Mouse (Mus musculus) CH12.LX (cell line): ENCODE data around the gene Gm49318. TPM values are rescaled to one million over a fixed set of nuclear protein-coding genes. Genes with fewer than 3 reads are reported as not detected.

ENCODE experiments used
- DNase-seq: peaks from one replicate; pipeline ENCODE4 v3.0.0-alpha.2; 2013; ENCODE audit errors: extremely low read depth
- H3K27ac ChIP-seq: 2 replicates; pipeline ENCODE4 v1.5.1; 2012; ENCODE audit warnings: low read depth, mild to moderate bottlenecking, control low read depth, moderate library complexity; ENCODE audit not compliant: insufficient read depth
- H3K27me3 ChIP-seq: replicated peaks from 2 replicates; pipeline ENCODE3; 2012; ENCODE audit warnings: inconsistent platforms
- H3K36me3 ChIP-seq, 2 experiments: replicated peaks in 1 of 2; 2 replicates each; pipeline versions ENCODE3 to v1.6.1; 2012; ENCODE audit warnings: inconsistent platforms in 1 of 2, low read length in 1 of 2, mild to moderate bottlenecking in 1 of 2, mixed read lengths in 1 of 2, moderate library complexity in 1 of 2; ENCODE audit not compliant: control insufficient read depth in 1 of 2, insufficient read depth in 1 of 2
- H3K4me1 ChIP-seq, 2 experiments: 2 replicates each; pipeline ENCODE4 v1.6.1; 2012; ENCODE audit warnings: inconsistent platforms in 1 of 2, moderate library complexity in 1 of 2; ENCODE audit not compliant: insufficient read depth in 2 of 2, control insufficient read depth in 1 of 2
- H3K4me2 ChIP-seq: 2 replicates; pipeline ENCODE4 v1.6.1; 2012; ENCODE audit warnings: low read depth, mild to moderate bottlenecking, control low read depth; ENCODE audit not compliant: poor library complexity, insufficient read depth, severe bottlenecking
- H3K4me3 ChIP-seq, 3 experiments: fragments of 150-350 bp in 1 of 3; sonication (generic) in 1 of 3; replicated peaks in 1 of 3; 2 replicates each; pipeline versions ENCODE3 to v1.5.1; 2011 to 2012; ENCODE audit warnings: low read depth in 2 of 3, low read length in 2 of 3, mild to moderate bottlenecking in 2 of 3, moderate library complexity in 2 of 3, control low read depth in 1 of 3, improper control_type of control experiment in 1 of 3, inconsistent platforms in 1 of 3, mixed read lengths in 1 of 3; ENCODE audit not compliant: poor library complexity in 1 of 3
- H3K79me2 ChIP-seq: replicated peaks from 2 replicates; pipeline ENCODE4 v1.6.1; 2012; ENCODE audit warnings: mild to moderate bottlenecking, moderate library complexity; ENCODE audit not compliant: control insufficient read depth, poor library complexity, insufficient read depth, severe bottlenecking; ENCODE audit errors: extremely low read depth
- H3K9ac ChIP-seq: 2 replicates; pipeline ENCODE4 v1.6.1; 2012; ENCODE audit warnings: low read depth, mild to moderate bottlenecking, control low read depth, moderate library complexity; ENCODE audit not compliant: insufficient read depth
- H3K9me3 ChIP-seq: replicated peaks from 2 replicates; pipeline ENCODE3; 2012; ENCODE audit warnings: low read length, inconsistent platforms, mixed read lengths
- E2F4 ChIP-seq: IDR thresholded peaks from 2 replicates; pipeline ENCODE4 v1.6.1; 2011; ENCODE audit warnings: low read depth, low read length, improper control_type of control experiment; ENCODE audit not compliant: insufficient replicate concordance
- ELF1 ChIP-seq: IDR thresholded peaks from 2 replicates; pipeline ENCODE4 v1.6.1; 2014; ENCODE audit warnings: low read depth, mild to moderate bottlenecking, inconsistent platforms, low read length, improper control_type of control experiment
- HCFC1 ChIP-seq: IDR thresholded peaks from 2 replicates; pipeline ENCODE4 v1.6.1; 2012; ENCODE audit warnings: low read depth, mild to moderate bottlenecking, inconsistent platforms, low read length, improper control_type of control experiment
- JUN ChIP-seq: IDR thresholded peaks from 2 replicates; pipeline ENCODE4 v1.6.1; 2011; ENCODE audit warnings: low read depth, mild to moderate bottlenecking, low read length, improper control_type of control experiment, moderate library complexity; ENCODE audit not compliant: insufficient read depth
- MXI1 ChIP-seq: IDR thresholded peaks from 2 replicates; pipeline ENCODE4 v1.6.1; 2011; ENCODE audit warnings: mild to moderate bottlenecking, low read depth, low read length, improper control_type of control experiment
- MYC ChIP-seq: IDR thresholded peaks from 2 replicates; pipeline ENCODE4 v1.6.1; 2011; ENCODE audit warnings: low read depth, mild to moderate bottlenecking, improper control_type of control experiment, low read length
- NRF1 ChIP-seq: IDR thresholded peaks from 2 replicates; pipeline ENCODE4 v1.6.1; 2014; ENCODE audit warnings: low read depth, mild to moderate bottlenecking, inconsistent platforms, low read length, improper control_type of control experiment, moderate library complexity
- PAX5 ChIP-seq: IDR thresholded peaks from 2 replicates; pipeline ENCODE4 v1.6.1; 2012; ENCODE audit warnings: low read length, inconsistent platforms, mixed read lengths
- POLR2A ChIP-seq: IDR thresholded peaks from 2 replicates; pipeline ENCODE4 v1.6.1; 2011; ENCODE audit warnings: low read depth, mild to moderate bottlenecking, improper control_type of control experiment, low read length
- RAD21 ChIP-seq: IDR thresholded peaks from 2 replicates; pipeline ENCODE4 v1.6.1; 2011; ENCODE audit warnings: low read depth, mild to moderate bottlenecking, low read length, improper control_type of control experiment, moderate library complexity
- SIN3A ChIP-seq: IDR thresholded peaks from 2 replicates; pipeline ENCODE4 v1.6.1; 2012; ENCODE audit warnings: low read length, improper control_type of control experiment, inconsistent platforms
- USF1 ChIP-seq: IDR thresholded peaks from 2 replicates; pipeline ENCODE4 v1.6.1; 2014; ENCODE audit warnings: low read depth, mild to moderate bottlenecking, inconsistent platforms, low read length, improper control_type of control experiment
- ZC3H11A ChIP-seq: IDR thresholded peaks from 2 replicates; pipeline ENCODE4 v1.6.1; 2012; ENCODE audit warnings: low read depth, mild to moderate bottlenecking, inconsistent platforms, low read length, improper control_type of control experiment
- ZKSCAN1 ChIP-seq: IDR thresholded peaks from 2 replicates; pipeline ENCODE4 v1.6.1; 2012; ENCODE audit warnings: low read depth, inconsistent platforms, low read length, improper control_type of control experiment, borderline replicate concordance
- ZNF384 ChIP-seq: IDR thresholded peaks from 2 replicates; pipeline ENCODE4 v1.6.1; 2012; ENCODE audit warnings: low read depth, low read length, improper control_type of control experiment, inconsistent platforms
- dilution Hi-C: fragments of 300-500 bp; cut with MboI; formaldehyde crosslinking; loops from 2 replicates; pipeline ENCODE4 v1.14.3; 2020; ENCODE audit warnings: low sequenced_read_pairs; ENCODE audit not compliant: extremely low pct_unique_long_range_greater_than_20kb, extremely low pct_ligation_motif_present
- in situ Hi-C: fragments of 300-500 bp; cut with MboI; formaldehyde crosslinking; loops from 3 replicates; pipeline ENCODE4 v1.14.3; 2019; ENCODE audit warnings: low sequenced_read_pairs, low pct_ligation_motif_present, low pct_unique_long_range_greater_than_20kb, mixed read lengths
- polyA plus RNA-seq: library from polyadenylated mRNA; unstranded; fragments of >175 nt; gene quantifications from 2 replicates; pipeline ENCODE4 v1.2.1, GENCODE M21; 2012; ENCODE audit warnings: low read depth; ENCODE audit not compliant: insufficient read length
- total RNA-seq, 2 experiments: library from RNA; depleted of rRNA; stranded (reverse); fragments of 300-350 nt in 1 of 2; fragments of >200 nt in 1 of 2; gene quantifications; 2 replicates each; pipeline ENCODE4 v1.2.3; 2012 to 2014

Gm49318 gene
- total and polyA plus RNA-seq, 3 experiments = not detected

GRCm38 (mm10) chr9:22095854-22096307 is 24.8 kb upstream of the Gm49318 start (continued):
- TF ChIP-seq NRF1 (no peak), SIN3A (no peak), USF1 (no peak), MYC (no peak), MXI1 (no peak), ZKSCAN1 (no peak), ZC3H11A (no peak)
- TF ChIP-seq, all 38 proteins: peak for 9

DNA sequence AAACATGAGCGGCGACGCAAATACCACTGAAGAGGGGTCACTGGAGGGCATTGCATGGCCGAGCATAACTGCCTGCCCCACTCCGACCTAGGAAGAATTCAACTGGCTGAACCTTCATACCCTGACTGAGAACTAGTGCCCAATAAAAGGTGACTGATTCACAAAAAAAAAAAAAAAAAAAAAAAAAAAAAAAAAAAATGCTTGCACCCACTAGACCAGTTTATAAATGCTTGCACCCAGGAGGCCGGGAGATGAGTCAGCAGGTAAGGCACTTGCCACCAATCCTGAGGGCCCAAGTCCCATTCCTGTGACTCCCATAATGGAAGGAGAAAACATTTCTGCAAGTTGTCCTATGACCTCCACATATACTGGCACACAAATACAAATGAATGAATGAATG is 21.7 kb upstream of the Gm49318 start:
- dilution Hi-C loops = no loop called here
- H3K36me3 ChIP-seq = no peaks in the 10 kb centered on the region
- peaks cover 15% of the 10 kb centered on the region for H3K27me3 ChIP-seq
- TF ChIP-seq ZNF384 (0 out of 2 replicates have a peak, but pooled peaks have one; percentile 25), ELF1 (no peak)
- no peaks in the 10 kb centered on the region for H3K79me2 ChIP-seq
- H3K4me3 ChIP-seq = no peak overlapping the region
- no peaks in the 10 kb centered on the region for H3K9me3 ChIP-seq
- no peak overlapping the region for H3K27ac ChIP-seq
- no peak overlapping the region for H3K9ac ChIP-seq
- no peak overlapping the region for H3K4me2 ChIP-seq
- no peak for DNase-seq
- in situ Hi-C loops = no loop called here
- peaks cover 4 to 7% of the 10 kb centered on the region in 2 experiments; a peak in 2 of 4 replicates for H3K4me1 ChIP-seq

- H3K27ac ChIP-seq = no peak overlapping the region
- H3K9me3 ChIP-seq = no peaks in the 10 kb centered on the region
- H3K27me3 ChIP-seq = peaks cover 5% of the 10 kb centered on the region
- dilution Hi-C loops (no loop called here), in situ Hi-C loops (no loop called here)
- peaks cover 0 to 5% of the 10 kb centered on the region in 2 experiments; a peak in 2 of 4 replicates for H3K4me1 ChIP-seq
- no peak overlapping the region for H3K4me2 ChIP-seq
- no peak overlapping the region for H3K9ac ChIP-seq
- H3K79me2 ChIP-seq = peaks cover 3% of the 10 kb centered on the region; the same call in 1 of the 2 replicates
- no peaks in the 10 kb centered on the region for H3K36me3 ChIP-seq
- no peak for TF ChIP-seq PAX5
- TF ChIP-seq ZC3H11A = no peak
- no peak for TF ChIP-seq POLR2A
- no peak for TF ChIP-seq JUN
- no peak for TF ChIP-seq RAD21
- TF ChIP-seq E2F4 = no peak
- no peak for TF ChIP-seq ELF1
- no peak for TF ChIP-seq MYC
- TF ChIP-seq HCFC1 = no peak
- TF ChIP-seq ZKSCAN1 = no peak
- DNase-seq = no peak
- no peak overlapping the region for H3K4me3 ChIP-seq
These were observed 18.9 kb upstream of the Gm49318 start for GRCm38 (mm10) chr9:22089986-22090385.
